Mouse (Mus musculus): ENCODE results near the gene Cyp20a1.
A peak's percentile ranks its signal among the peaks of the same experiment; 100 is the strongest.

DNA sequence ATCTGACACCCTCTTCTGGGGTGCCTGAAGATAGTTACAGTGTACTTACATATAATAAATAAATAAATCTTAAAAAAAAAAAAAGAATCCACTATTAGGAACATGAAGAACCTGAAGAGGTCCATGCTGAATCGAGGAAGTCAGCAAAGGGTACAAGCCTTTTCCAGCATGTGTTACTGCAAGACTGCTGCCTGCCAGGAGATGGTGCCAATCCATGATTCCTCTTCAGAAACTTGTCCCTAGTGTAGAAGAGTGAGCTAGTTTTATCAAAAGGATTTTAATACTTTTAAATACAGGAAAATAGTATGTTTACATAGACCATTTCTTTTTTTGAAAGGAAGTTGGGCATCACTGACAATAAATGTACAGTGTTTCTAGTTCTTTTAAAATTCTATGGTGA, 80.8 kb downstream of the Cyp20a1 start:
- TF ChIP-seq CTCF (IDR thresholded peaks at IDR 0.05; ENCODE audit: extremely low read depth, insufficient read depth, low read length): peak; percentile 30; the same call in 1 of the 2 replicates
- TF ChIP-seq POLR2A (IDR thresholded peaks at IDR 0.05; ENCODE audit: extremely low read depth, insufficient read depth, low read length): no peak
